Mouse (Mus musculus) cerebellum, adult 11-12 months (tissue): Measurements from ENCODE around the gene Gpank1.

Experiments
- DNase-seq: peaks from one replicate; pipeline ENCODE4 v3.0.0; 2022

Gpank1 gene

GRCm38 (mm10) chr17:35132174-35132560, 10.9 kb downstream of the Gpank1 start:
- DNase-seq = no peak

- peak; percentile 54 for DNase-seq
Observed at GRCm38 (mm10) chr17:35133517-35133916, 12.3 kb downstream of the Gpank1 start.

DNA sequence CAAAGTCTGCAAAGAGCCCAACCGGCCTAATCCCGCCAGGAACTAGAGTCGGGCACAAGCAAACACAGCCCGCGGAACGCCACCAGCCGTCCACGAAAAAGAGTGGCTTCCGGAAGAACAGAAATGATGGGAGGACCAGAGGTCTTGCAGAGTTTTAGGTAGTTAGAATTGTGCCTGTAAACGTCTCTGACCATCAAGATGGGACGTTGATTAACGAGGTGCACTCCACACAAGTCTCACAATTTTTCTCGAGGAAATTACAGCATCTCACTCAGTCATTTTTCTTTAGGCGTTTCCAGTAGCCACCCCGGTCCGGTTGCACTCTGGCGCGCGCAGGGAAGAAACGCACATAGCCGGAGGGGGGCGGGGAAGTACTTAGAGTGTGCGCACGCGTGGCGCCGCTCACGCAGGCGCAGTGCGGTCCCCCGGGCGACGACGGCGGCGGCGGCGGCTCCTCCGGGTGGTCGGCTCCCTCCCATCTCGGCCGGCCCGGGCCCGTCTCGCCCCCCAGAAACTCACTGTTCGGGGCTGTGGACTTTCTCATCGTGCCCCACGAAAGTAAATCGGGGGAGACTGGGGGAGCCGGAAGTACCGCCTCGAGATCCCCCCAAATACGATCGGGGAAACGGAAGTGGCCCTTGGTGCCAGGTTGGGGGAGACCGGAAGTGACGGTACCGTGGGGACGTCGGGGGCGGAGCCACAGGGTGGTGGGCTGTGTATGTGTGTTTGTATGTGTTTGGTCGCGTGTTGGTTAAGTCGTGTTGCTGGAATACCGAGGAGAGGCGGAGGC, 13.7 kb downstream of the Gpank1 start, which contains the start of gene Bag6:
Gene Bag6, plus strand, starts transcription at position 378 of the 790 bp plus-strand sequence.
- peak; percentile 94 for DNase-seq

- no peak for DNase-seq
Observed at GRCm38 (mm10) chr17:35135591-35136320, 14.5 kb downstream of the Gpank1 start.

DNA sequence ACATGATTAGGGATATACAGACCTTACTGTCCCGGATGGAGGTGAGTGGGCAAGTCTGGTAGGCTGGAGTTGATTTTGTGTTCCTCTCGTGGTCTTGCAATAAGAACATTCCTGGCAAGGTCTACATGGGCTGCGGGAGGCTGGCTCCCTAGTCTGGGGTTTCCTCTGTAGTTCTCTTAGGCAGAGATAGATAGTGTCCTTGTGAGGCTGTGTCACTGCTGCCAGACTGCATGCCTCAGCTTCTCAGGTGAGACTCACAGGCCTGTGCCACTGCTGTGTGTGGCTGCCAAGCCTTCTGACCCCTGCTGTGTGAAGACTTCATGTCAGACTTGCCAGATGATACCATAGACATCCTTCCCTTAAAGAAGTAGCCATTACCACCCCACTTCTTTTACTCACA, 18.0 kb downstream of the Gpank1 start:
- no peak for DNase-seq

DNA sequence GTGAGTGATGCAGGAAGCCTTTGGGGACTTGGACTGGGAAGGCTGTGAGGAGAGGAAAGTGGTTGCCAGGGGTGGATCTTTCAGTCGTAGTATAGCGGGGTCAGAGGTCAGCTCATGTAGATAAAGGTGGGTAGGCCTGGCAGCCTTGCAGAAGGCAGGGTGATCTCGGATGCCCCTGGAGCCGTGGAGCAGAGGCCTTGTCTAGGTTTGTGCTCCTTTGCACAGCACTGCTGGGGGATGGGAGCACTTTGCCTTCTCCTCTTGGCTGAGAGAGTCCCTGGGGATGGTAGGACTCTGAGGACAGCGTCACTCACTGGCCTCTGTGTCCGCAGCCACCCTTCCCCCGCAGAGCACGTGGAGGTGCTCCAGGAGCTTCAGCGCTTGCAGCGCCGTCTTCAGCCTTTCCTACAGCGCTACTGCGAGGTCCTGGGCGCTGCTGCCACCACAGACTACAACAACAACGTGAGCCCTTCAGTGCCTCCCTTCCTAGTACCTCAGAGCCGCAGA, 19.3 kb downstream of the Gpank1 start:
- DNase-seq = no peak

DNA sequence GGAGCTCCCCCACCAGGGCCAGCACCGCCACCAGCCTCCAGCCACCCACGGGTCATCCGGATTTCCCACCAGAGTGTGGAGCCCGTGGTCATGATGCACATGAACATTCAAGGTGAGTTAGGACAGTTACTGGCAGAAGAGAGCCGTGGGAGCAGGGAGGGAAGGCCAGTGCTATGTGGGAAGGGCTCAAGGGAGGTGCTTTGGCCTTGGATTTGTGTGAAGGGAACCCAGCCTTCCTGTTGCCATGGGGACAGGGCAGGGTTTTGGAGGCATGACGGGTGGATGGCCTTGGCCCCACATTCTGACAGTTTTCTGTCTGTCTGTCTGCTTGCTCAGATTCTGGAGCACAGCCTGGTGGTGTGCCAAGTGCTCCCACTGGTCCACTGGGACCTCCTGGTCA, 20.7 kb downstream of the Gpank1 start:
- DNase-seq = no peak

DNA sequence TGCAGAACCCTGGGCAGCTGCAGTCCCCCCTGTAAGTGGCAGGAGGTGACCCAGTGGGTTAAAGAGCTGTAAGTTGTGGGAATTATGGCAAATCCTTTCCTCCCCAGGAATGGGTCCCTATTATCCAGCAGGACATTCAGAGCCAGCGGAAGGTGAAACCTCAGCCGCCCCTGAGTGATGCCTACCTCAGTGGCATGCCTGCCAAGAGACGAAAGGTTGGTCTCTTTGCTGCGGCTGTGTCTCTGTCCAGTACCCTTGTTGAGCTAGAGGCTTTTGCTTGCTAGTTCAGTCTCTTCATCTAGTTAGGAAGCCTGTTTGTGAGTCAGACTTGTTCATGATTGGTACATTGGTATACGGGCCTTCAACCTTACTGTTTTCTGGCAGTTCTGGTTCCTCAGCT, 24.9 kb downstream of the Gpank1 start:
- DNase-seq = no peak

DNA sequence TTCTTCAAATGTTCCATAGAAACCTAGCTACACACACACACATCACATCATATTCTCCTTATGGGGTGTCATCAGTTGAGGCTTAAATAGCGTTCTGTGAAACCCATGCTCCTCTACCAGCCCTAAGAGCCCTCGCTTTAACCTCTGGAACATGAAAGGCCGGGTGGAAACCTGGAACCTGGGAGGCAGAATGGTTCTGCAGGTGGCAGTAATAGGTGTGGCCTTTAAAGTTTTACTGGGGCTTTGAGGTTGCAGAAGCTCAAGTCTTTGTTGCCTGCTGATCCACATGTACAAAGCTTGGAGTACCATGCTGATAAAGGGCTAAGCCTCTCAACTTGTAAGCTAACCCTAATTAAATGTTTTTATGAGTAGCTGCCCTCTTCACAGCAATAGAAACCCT, 26.1 kb downstream of the Gpank1 start:
- no peak for DNase-seq

- no peak for DNase-seq
Observed at GRCm38 (mm10) chr17:35147922-35148639, 26.8 kb downstream of the Gpank1 start.

DNA sequence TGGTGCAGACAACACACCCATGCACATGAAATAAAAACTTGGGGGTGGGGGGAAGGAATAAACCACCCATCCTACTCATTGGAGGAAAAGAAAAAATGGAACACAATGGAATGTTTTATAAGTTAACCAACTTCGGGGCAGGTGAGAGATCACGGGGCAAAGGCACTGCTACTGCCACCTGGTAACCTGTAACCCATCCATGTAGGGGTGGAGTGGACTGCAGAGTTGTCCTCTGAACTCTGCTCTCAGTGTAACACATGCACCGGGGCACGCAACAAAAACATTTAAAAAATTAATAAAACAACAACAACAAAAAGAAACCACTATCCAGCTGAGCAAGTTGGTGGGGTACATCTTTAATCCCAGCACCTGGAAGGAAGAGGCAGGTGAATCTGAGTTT, 30.9 kb downstream of the Gpank1 start:
- DNase-seq = no peak

DNA sequence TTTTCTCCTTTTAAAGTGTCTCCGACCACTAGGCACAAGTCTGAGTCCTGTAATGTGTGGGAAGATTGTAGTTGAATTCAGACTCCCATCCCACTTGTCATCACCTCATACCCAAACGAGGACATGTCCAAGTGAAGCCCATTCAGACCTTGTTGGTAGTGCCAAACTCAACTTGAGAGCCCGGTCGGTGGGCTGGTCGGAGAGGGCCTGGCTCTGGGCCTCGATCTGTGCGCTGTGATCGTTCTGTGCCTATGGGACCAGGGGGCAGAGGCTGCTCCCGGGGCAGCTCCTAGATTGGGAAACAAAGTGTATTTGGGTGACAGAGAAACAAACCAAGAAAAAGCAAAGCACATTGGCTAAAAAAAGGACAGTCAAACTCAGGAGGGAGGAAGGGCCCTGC, 31.8 kb downstream of the Gpank1 start:
- DNase-seq = no peak

GRCm38 (mm10) chr17:35153931-35154330, 32.7 kb downstream of the Gpank1 start:
- DNase-seq = no peak

- DNase-seq = no peak
Observed at GRCm38 (mm10) chr17:35154616-35155015, 33.4 kb downstream of the Gpank1 start.

- no peak for DNase-seq
Observed at GRCm38 (mm10) chr17:35155451-35155850, 34.2 kb downstream of the Gpank1 start.

GRCm38 (mm10) chr17:35156461-35157200, 35.4 kb downstream of the Gpank1 start:
- DNase-seq = no peak

- peak; percentile 12 for DNase-seq
Observed at GRCm38 (mm10) chr17:35157254-35157653, 36.0 kb downstream of the Gpank1 start.

DNA sequence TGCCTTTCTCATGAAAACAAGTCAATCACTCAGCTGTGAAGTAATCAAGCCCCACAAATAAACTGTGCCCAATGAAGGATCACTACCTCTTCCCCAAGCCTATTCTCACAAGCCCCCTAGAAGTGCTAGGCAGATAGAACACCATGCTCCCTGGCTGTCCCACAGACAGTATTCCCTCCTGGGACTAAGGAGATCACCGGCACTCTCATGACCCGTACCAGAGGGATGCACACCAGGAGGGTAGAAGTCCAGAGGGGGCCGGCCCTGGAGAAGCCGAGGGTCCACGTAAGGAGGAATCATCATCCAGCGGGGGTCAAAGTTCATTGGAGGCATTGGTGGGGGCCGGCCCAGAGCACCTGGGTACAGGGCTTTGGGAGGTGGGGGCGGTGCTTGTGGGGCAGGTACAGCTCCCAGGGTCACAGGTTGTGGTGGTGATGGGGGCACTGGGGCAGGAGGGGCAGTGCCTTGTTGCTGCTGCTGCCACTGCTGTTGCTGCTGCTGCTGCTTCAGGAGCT, 36.5 kb downstream of the Gpank1 start:
- no peak for DNase-seq

DNA sequence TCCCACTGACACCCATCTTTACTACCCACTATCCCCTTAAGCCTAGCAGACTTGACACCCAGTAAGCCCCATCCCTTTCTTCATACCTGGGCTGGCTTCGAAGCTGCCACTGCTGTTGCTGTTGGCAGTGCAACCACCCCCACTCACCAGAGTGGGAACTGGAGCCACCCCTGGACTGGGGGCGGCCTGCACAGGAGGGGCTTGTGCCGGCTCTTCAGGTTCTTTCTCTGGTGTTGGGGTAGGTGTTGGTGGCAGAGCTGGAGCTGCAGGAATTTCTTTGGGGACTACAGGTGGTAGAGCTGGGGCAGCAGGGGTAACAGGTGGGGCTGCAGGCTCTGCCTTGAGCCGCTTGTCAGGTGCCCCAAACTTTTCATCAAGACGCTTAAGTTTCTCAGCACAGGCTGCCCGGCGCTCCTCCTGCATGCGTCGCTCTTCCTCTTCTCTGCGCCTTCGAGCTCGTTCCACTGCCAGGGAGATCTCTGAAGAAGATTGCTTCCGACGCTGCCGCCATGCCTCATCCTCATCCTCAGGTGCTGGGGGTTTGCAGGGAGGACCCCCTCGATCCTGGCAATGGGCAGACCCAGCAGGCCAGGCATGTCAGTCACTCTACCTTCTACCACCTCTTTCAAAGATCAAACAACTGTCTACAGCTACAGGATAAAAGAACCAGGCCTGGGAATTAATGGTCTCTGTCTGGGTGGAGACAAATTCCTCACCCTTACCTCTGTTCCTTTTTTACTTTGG, 37.8 kb downstream of the Gpank1 start:
- DNase-seq = no peak

- DNase-seq = no peak
Observed at GRCm38 (mm10) chr17:35159638-35160037, 38.4 kb downstream of the Gpank1 start.

DNA sequence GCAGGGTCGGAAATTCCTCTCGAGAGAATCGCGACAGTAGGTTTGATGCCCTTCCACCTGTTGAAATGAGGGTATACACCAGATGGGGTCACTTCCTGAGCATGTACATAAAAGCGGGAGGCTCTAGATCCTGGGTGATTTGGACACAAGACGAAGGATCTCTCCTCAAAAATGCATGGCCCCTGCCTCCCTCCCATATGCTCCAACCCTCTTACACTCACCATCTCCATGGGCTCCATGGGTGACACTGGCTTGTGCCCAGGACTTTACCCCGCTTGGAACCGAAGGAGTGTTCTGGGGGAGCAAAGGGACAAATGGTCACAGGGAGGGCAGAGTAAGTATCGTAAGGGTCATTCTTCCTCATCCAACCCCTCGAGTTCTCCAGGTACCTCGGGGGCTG, 40.2 kb downstream of the Gpank1 start:
- no peak for DNase-seq

DNA sequence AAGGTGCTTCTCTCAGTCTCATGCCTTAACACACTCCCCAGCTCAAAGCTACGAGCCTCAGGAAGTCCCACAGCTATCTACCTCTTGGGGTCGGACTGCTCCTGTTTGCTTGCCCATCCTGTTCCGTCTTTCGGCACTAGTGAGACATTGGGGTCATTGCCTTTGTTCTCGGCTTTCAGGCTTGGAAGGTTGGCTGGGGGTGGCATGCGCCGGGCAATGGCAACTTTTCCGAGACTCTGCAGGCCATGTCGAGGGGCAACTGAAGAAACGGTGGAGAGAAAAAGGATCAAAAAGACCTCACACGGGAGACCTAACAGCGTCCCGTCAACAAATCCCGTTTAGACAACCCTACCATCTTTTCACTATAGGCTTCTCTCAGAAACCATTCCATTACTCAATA, 40.9 kb downstream of the Gpank1 start:
- no peak for DNase-seq
